Mouse (Mus musculus) MEL (cell line): ENCODE measurements around the gene Gabarapl2.

ENCODE experiments used
- POLR2AphosphoS2 ChIP-seq: IDR thresholded peaks from 2 replicates; pipeline ENCODE4 v1.6.1; 2011; ENCODE audit warnings: low read length, improper control_type of control experiment
- ZNF384 ChIP-seq: IDR thresholded peaks from 2 replicates; pipeline ENCODE4 v1.6.1; 2012; ENCODE audit warnings: low read depth, mild to moderate bottlenecking, inconsistent platforms, low read length, improper control_type of control experiment

DNA sequence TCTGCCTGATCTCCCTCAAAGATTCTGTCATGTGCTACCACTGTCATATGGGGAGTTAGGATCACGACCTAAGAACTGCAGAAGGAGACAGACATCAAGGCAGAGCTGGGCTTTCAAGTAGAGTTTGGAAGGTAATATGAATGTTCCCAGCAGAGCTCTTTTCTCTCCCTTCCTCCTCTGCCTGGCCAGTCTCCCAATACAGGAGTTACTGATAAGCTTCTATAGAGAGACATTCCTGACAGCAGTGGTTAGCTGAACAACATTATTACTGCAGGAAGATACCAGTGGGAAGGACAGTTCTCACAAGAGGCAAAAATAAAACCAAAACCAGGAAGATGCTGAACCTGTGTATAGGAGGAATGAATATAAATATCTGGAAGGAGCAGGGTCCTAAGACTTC, 22.1 kb downstream of the Gabarapl2 start:
- TF ChIP-seq ZNF384 (no peak), POLR2AphosphoS2 (no peak)
